Mouse (Mus musculus) ES-E14 (cell line): ENCODE results near the gene Zfp536.

ENCODE experiments used
- CHD2 ChIP-seq: IDR thresholded peaks from 2 replicates; pipeline ENCODE4 v1.6.1; 2014; ENCODE audit warnings: mild to moderate bottlenecking, low read depth, low read length, inconsistent platforms
- MAFK ChIP-seq: IDR thresholded peaks from 2 replicates; pipeline ENCODE4 v1.6.1; 2014; ENCODE audit warnings: mild to moderate bottlenecking, low read depth, low read length, inconsistent platforms; ENCODE audit not compliant: insufficient read depth
- ZC3H11A ChIP-seq: IDR thresholded peaks from 2 replicates; pipeline ENCODE4 v1.6.1; 2012; ENCODE audit warnings: low read depth, mild to moderate bottlenecking, inconsistent platforms, low read length, borderline replicate concordance

DNA sequence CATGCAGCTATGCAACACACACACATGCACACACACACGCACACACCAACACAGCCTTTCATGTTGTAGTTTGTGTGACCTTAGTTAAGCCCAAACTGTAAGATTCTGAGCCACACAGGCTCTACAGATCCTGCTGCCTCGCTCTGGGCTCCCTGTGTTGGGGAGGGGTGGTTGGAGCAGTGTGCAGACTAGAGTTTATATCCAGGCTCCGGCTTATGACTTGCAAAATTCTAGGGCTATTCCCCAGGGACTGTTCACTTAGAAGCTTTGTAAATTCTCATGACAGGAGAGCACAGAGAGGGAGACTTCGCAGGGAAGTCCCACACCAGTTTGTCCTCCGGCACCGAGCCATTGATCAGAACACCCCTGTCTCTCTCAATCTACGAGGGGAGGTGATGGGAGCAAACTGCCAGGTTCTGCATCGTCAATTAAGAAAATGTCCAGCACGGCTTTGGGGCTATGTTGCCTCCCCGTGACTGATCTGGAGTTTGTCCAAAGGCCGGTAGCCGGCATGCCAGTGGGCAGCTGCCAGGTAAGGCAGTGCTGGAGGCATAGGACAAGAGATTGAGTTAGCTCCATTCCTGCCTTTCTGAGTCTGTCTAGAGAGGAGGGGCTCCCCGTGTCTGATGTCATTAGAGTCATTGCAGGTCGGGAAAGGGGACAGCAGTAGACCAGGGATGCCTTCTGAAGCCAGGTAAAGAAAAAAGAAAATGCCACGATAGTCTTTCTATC is 54.6 kb downstream of the Zfp536 start:
- TF ChIP-seq ZC3H11A (no peak), MAFK (no peak), CHD2 (no peak)
